Mouse (Mus musculus) hindbrain, embryonic 12.5 days (tissue): ENCODE results near the gene Acap2. TPM values are rescaled to one million over a fixed set of nuclear protein-coding genes. Genes with fewer than 3 reads are reported as not detected.

Experiments used
- ATAC-seq: fragments of 200-750 bp; cut with Nextera tagmentation; 2 replicates; pipeline ENCODE4 v1.8.0; 2017; ENCODE audit warnings: moderate TSS enrichment; ENCODE audit not compliant: low FRiP score
- H3K27ac ChIP-seq: fragments of 300-500 bp; sonication (generic); 2 replicates; pipeline ENCODE4 v1.5.1; 2016; ENCODE audit warnings: mild to moderate bottlenecking
- H3K27me3 ChIP-seq: fragments of 300-500 bp; sonication (generic); 2 replicates; pipeline ENCODE4 v1.6.1; 2016; ENCODE audit warnings: mild to moderate bottlenecking
- H3K36me3 ChIP-seq: fragments of 300-500 bp; sonication (generic); 2 replicates; pipeline ENCODE4 v1.6.1; 2016; ENCODE audit warnings: mild to moderate bottlenecking
- H3K4me1 ChIP-seq: fragments of 300-500 bp; sonication (generic); 2 replicates; pipeline ENCODE4 v1.6.1; 2016
- H3K4me2 ChIP-seq: fragments of 300-500 bp; sonication (generic); replicated peaks from 2 replicates; pipeline ENCODE4 v1.6.1; 2016; ENCODE audit warnings: mild to moderate bottlenecking
- H3K4me3 ChIP-seq: fragments of 300-500 bp; sonication (generic); 2 replicates; pipeline ENCODE4 v1.5.1; 2016; ENCODE audit warnings: mild to moderate bottlenecking
- H3K9ac ChIP-seq: fragments of 300-500 bp; sonication (generic); 2 replicates; pipeline ENCODE4 v1.6.1; 2016; ENCODE audit warnings: mild to moderate bottlenecking, moderate library complexity
- H3K9me3 ChIP-seq: fragments of 300-500 bp; sonication (generic); replicated peaks from 2 replicates; pipeline ENCODE4 v1.6.1; 2016; ENCODE audit warnings: mild to moderate bottlenecking
- WGBS: fragments of 180-500 bp; shearing (Covaris S2); methylation state at CpG from one replicate; pipeline ENCODE4 v1.1.7; 2016; 5-methylcytosine and 5-hydroxymethylcytosine counted together
- polyA plus RNA-seq: library from polyadenylated mRNA; unstranded; fragments of >200 nt; fragmentation: Nextera tagmentation; extraction: Ambion mirVana; gene quantifications from 2 replicates; pipeline ENCODE4 v1.2.1, GENCODE M21; 2016

Acap2 gene
- polyA plus RNA-seq, 1 experiment from 2014 or later: 23.3 TPM

- no peaks in the 10 kb centered on the region for H3K27me3 ChIP-seq
- WGBS: 17% methylated on average over 20 of the region's 21 CpGs
- no peak overlapping the region for H3K27ac ChIP-seq
- H3K4me1 ChIP-seq: peaks cover 9% of the 10 kb centered on the region
- H3K36me3 ChIP-seq: no peaks in the 10 kb centered on the region
- H3K4me2 ChIP-seq: peak overlapping the region; percentile 41
- ATAC-seq: peak; percentile 71
- H3K4me3 ChIP-seq: no peak overlapping the region
- 0 out of 2 replicates have a peak overlapping the region, but pooled peaks have one; percentile 4 for H3K9ac ChIP-seq
- H3K9me3 ChIP-seq: no peaks in the 10 kb centered on the region
Observed at GRCm38 (mm10) chr16:31070358-31071133, 130.5 kb downstream of the Acap2 start.

GRCm38 (mm10) chr16:31069211-31070166, 131.6 kb downstream of the Acap2 start:
- no peak overlapping the region for H3K4me2 ChIP-seq
- no peaks in the 10 kb centered on the region for H3K27me3 ChIP-seq
- no peak for ATAC-seq
- H3K4me1 ChIP-seq: peaks cover 9% of the 10 kb centered on the region
- H3K36me3 ChIP-seq: no peaks in the 10 kb centered on the region
- no peak overlapping the region for H3K4me3 ChIP-seq
- no peak overlapping the region for H3K27ac ChIP-seq
- no peaks in the 10 kb centered on the region for H3K9me3 ChIP-seq
- H3K9ac ChIP-seq: no peak overlapping the region
- WGBS: 83% methylated on average over 14 of the region's 14 CpGs

- H3K9me3 ChIP-seq: no peaks in the 10 kb centered on the region
- no peak overlapping the region for H3K4me3 ChIP-seq
- no peaks in the 10 kb centered on the region for H3K36me3 ChIP-seq
- no peak overlapping the region for H3K4me2 ChIP-seq
- 81% methylated on average over 7 of the region's 7 CpGs for WGBS
- H3K27me3 ChIP-seq: no peaks in the 10 kb centered on the region
- ATAC-seq: no peak
- H3K4me1 ChIP-seq: peaks cover 9% of the 10 kb centered on the region
- H3K27ac ChIP-seq: no peak overlapping the region
- no peak overlapping the region for H3K9ac ChIP-seq
Observed at GRCm38 (mm10) chr16:31068280-31068679, 132.8 kb downstream of the Acap2 start.

- WGBS: 68% methylated on average over 15 of the region's 15 CpGs
- Histone ChIP-seq H3K36me3 (no peaks in the 10 kb centered on the region), H3K9ac (no peak overlapping the region), H3K27ac (no peak overlapping the region), H3K4me1 (peaks cover 12% of the 10 kb centered on the region), H3K4me2 (no peak overlapping the region), H3K4me3 (no peak overlapping the region), H3K9me3 (no peaks in the 10 kb centered on the region), H3K27me3 (no peaks in the 10 kb centered on the region)
- ATAC-seq: no peak
Observed at GRCm38 (mm10) chr16:31066344-31067098, 134.5 kb downstream of the Acap2 start.

- Histone ChIP-seq H3K27me3 (no peaks in the 10 kb centered on the region), H3K9ac (no peak overlapping the region), H3K4me3 (no peak overlapping the region), H3K27ac (no peak overlapping the region), H3K9me3 (no peaks in the 10 kb centered on the region), H3K36me3 (no peaks in the 10 kb centered on the region), H3K4me2 (no peak overlapping the region), H3K4me1 (peaks cover 10% of the 10 kb centered on the region; the same call in 1 of the 2 replicates)
- no peak for ATAC-seq
- WGBS: 95% methylated on average over 6 of the region's 6 CpGs
Observed at GRCm38 (mm10) chr16:31064782-31065181, 136.3 kb downstream of the Acap2 start.

GRCm38 (mm10) chr16:31062918-31063317, 138.1 kb downstream of the Acap2 start:
- no peak overlapping the region for H3K9ac ChIP-seq
- H3K27ac ChIP-seq: no peak overlapping the region
- H3K27me3 ChIP-seq: no peaks in the 10 kb centered on the region
- 81% methylated on average over 3 of the region's 3 CpGs for WGBS
- no peak for ATAC-seq
- no peak overlapping the region for H3K4me3 ChIP-seq
- no peaks in the 10 kb centered on the region for H3K9me3 ChIP-seq
- H3K4me1 ChIP-seq: peaks cover 21% of the 10 kb centered on the region
- no peak overlapping the region for H3K4me2 ChIP-seq
- H3K36me3 ChIP-seq: no peaks in the 10 kb centered on the region

- no peak for ATAC-seq
- Histone ChIP-seq H3K4me1 (peaks cover 21% of the 10 kb centered on the region), H3K9ac (no peak overlapping the region), H3K4me2 (no peak overlapping the region), H3K4me3 (no peak overlapping the region), H3K36me3 (no peaks in the 10 kb centered on the region), H3K27ac (no peak overlapping the region), H3K27me3 (no peaks in the 10 kb centered on the region), H3K9me3 (no peaks in the 10 kb centered on the region)
- WGBS: 73% methylated on average over 11 of the region's 11 CpGs
Observed at GRCm38 (mm10) chr16:31061246-31061880, 139.7 kb downstream of the Acap2 start.

GRCm38 (mm10) chr16:31060714-31061113, 140.3 kb downstream of the Acap2 start:
- Histone ChIP-seq H3K4me3 (no peak overlapping the region), H3K27me3 (no peaks in the 10 kb centered on the region), H3K36me3 (no peaks in the 10 kb centered on the region), H3K4me2 (no peak overlapping the region), H3K9me3 (no peaks in the 10 kb centered on the region), H3K4me1 (peaks cover 21% of the 10 kb centered on the region), H3K27ac (no peak overlapping the region), H3K9ac (no peak overlapping the region)
- no peak for ATAC-seq
- 93% methylated on average over 13 of the region's 13 CpGs for WGBS

- 97% methylated on average over 3 of the region's 3 CpGs for WGBS
- Histone ChIP-seq H3K4me3 (no peak overlapping the region), H3K9ac (no peak overlapping the region), H3K9me3 (no peaks in the 10 kb centered on the region), H3K36me3 (no peaks in the 10 kb centered on the region), H3K4me1 (peaks cover 21% of the 10 kb centered on the region), H3K27ac (no peak overlapping the region), H3K27me3 (no peaks in the 10 kb centered on the region), H3K4me2 (no peak overlapping the region)
- no peak for ATAC-seq
Observed at GRCm38 (mm10) chr16:31060226-31060625, 140.8 kb downstream of the Acap2 start.

GRCm38 (mm10) chr16:31059730-31060129, 141.3 kb downstream of the Acap2 start:
- WGBS: 91% methylated on average over 4 of the region's 4 CpGs

GRCm38 (mm10) chr16:31052812-31053211, 148.2 kb downstream of the Acap2 start:
- Histone ChIP-seq H3K4me3 (no peak overlapping the region), H3K36me3 (no peaks in the 10 kb centered on the region), H3K4me1 (0 out of 2 replicates have a peak, but pooled peaks cover 3% of the 10 kb centered on the region), H3K27ac (no peak overlapping the region), H3K4me2 (no peak overlapping the region), H3K9ac (no peak overlapping the region), H3K27me3 (no peaks in the 10 kb centered on the region), H3K9me3 (no peaks in the 10 kb centered on the region)
- no peak for ATAC-seq
- 77% methylated on average over 6 of the region's 6 CpGs for WGBS

More at GRCm38 (mm10) chr16:31059730-31060129, 141.3 kb downstream of the Acap2 start:
- Histone ChIP-seq H3K27ac (no peak overlapping the region), H3K4me3 (no peak overlapping the region), H3K9ac (no peak overlapping the region), H3K9me3 (no peaks in the 10 kb centered on the region), H3K27me3 (no peaks in the 10 kb centered on the region), H3K4me2 (no peak overlapping the region), H3K4me1 (peaks cover 21% of the 10 kb centered on the region), H3K36me3 (no peaks in the 10 kb centered on the region)
- ATAC-seq: no peak
